Comparison of ENCODE assay signal across 8 mouse cellular contexts in the genomic region with DNA sequence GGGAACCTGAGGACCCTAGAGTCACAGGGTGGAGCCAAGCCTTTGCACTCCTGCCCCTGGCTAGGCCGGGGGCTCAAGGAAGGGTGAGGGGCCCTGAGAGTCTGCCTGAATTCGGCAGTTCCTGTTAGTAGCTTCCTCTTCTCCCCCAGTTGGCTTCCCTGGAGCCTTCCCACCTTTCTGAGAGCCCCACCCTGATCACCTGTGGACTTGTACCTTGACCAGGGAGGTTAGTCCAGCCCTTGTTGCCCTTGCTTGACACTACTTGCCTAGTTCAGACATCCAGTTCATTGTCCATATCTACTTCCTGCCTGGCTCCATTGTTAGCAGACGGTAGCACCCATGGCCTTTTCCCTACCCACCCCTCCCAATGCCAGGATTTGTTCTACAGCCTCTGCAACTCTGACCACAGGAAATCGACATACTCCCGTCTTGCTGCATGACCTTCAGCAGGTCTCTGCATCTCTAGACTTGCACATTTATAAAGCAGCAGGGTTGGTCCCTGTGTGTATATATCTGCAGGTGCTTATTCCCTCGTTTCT. TPM values are rescaled to one million over a fixed set of nuclear protein-coding genes. Genes with fewer than 3 reads are reported as not detected.
A peak's percentile ranks its signal among the peaks of the same experiment; 100 is the strongest.
DNase-seq lines count a peak whose midpoint lies in the region; ATAC-seq and TF ChIP-seq lines count a peak whose summit lies in the region.

No protein-coding gene starts in this region.

- no peak for ATAC-seq in heart, embryonic 14.5 days (ENCODE audit: insufficient number of reproducible peaks, insufficient read depth, low FRiP score, low read depth)
- ATAC-seq in forebrain, embryonic 16.5 days, result no peak
- ATAC-seq in liver, embryonic 15.5 days (ENCODE audit: insufficient read depth), result no peak
- ATAC-seq in granulocyte monocyte progenitor cell, adult 5-6 weeks (replicated peaks; ENCODE audit: poor library complexity, severe bottlenecking), result no peak

- peak overlapping the region; percentile 97 for H3K4me2 ChIP-seq in heart, embryonic 14.5 days (ENCODE audit: low read length)
- peak overlapping the region; percentile 85; the same call in 1 of the 2 replicates for H3K4me2 ChIP-seq in forebrain, embryonic 16.5 days (ENCODE audit: low read length)
- H3K4me2 ChIP-seq in liver, embryonic 15.5 days, result peak overlapping the region; percentile 89

- no peak for TF ChIP-seq POLR2A in ES-Bruce4 (IDR thresholded peaks at IDR 0.05; ENCODE audit: insufficient read depth, low read length)

- peaks cover 47% of the 10 kb centered on the region for H3K36me3 ChIP-seq in heart, embryonic 14.5 days (ENCODE audit: control insufficient read depth, insufficient read depth, low read length)
- H3K36me3 ChIP-seq in ES-Bruce4 (ENCODE audit: control insufficient read depth, insufficient read depth, low read length, poor library complexity, severe bottlenecking), result peaks cover 17% of the 10 kb centered on the region
- H3K36me3 ChIP-seq in forebrain, embryonic 16.5 days (ENCODE audit: control insufficient read depth, insufficient read depth), result peaks cover 6% of the 10 kb centered on the region; the same call in 1 of the 2 replicates
- H3K36me3 ChIP-seq in liver, embryonic 15.5 days (replicated peaks), result peaks cover 34% of the 10 kb centered on the region

- intact Hi-C loops in heart, postnatal 14 days (cut with DNase I), result loop anchor here (2.0 kb wide), 1 partner anchor 13 kb away; no protein-coding TSS in a partner anchor

- H3K27me3 ChIP-seq in heart, embryonic 14.5 days (ENCODE audit: control insufficient read depth, insufficient read depth, low read length), result no peaks in the 10 kb centered on the region
- H3K27me3 ChIP-seq in ES-Bruce4 (ENCODE audit: control insufficient read depth, insufficient read depth, low read length, poor library complexity, severe bottlenecking), result no peaks in the 10 kb centered on the region
- no peaks in the 10 kb centered on the region for H3K27me3 ChIP-seq in forebrain, embryonic 16.5 days (replicated peaks; ENCODE audit: control insufficient read depth, insufficient read depth, low read length)
- H3K27me3 ChIP-seq in liver, embryonic 15.5 days, result no peaks in the 10 kb centered on the region

- no peak for DNase-seq in heart, postnatal 14 days
- DNase-seq in adrenal gland, adult 2 months, result no peak
- no peak for DNase-seq in urinary bladder, adult 2 months (ENCODE audit: low spot score)

- no peak overlapping the region for H3K4me3 ChIP-seq in heart, embryonic 14.5 days (ENCODE audit: control insufficient read depth in 1 of 2, insufficient read depth in 1 of 2, low read depth in 1 of 2, low read length in 2 of 2)
- no peak overlapping the region for H3K4me3 ChIP-seq in ES-Bruce4 (ENCODE audit: low read depth, low read length)
- H3K4me3 ChIP-seq in forebrain, embryonic 16.5 days (replicated peaks; ENCODE audit: low read length), result peak overlapping the region; percentile 88; the same call in 1 of the 2 replicates
- no peak overlapping the region for H3K4me3 ChIP-seq in liver, embryonic 15.5 days (replicated peaks)

- no peak for TF ChIP-seq EP300 in ES-Bruce4 (IDR thresholded peaks at IDR 0.05; ENCODE audit: insufficient read depth, low read depth, low read length)

- 56% methylated on average over 6 of the region's 6 CpGs for WGBS in heart, embryonic 14.5 days
- 70% methylated on average over 6 of the region's 6 CpGs for WGBS in forebrain, embryonic 16.5 days
- 32% methylated on average over 6 of the region's 6 CpGs for WGBS in liver, embryonic 15.5 days (ENCODE audit: insufficient replicate concordance)

- peak overlapping the region; percentile 29 to 95 for H3K27ac ChIP-seq in heart, embryonic 14.5 days (replicated peaks in 1 of 2; ENCODE audit: control insufficient read depth in 1 of 2, insufficient read depth in 1 of 2, low read depth in 2 of 2, low read length in 2 of 2)
- H3K27ac ChIP-seq in ES-Bruce4 (ENCODE audit: insufficient read depth, low read length), result peak overlapping the region; percentile 3; the same call in 1 of the 2 replicates
- peak overlapping the region; percentile 84 for H3K27ac ChIP-seq in forebrain, embryonic 16.5 days (ENCODE audit: low read length)
- H3K27ac ChIP-seq in liver, embryonic 15.5 days (replicated peaks), result 0 out of 2 replicates have a peak overlapping the region, but pooled peaks have one; percentile 84

- H3K9ac ChIP-seq in heart, embryonic 14.5 days (ENCODE audit: low read length), result peak overlapping the region; percentile 94; the same call in 1 of the 2 replicates
- no peak overlapping the region for H3K9ac ChIP-seq in ES-Bruce4 (ENCODE audit: low read depth, poor library complexity, severe bottlenecking)
- no peak overlapping the region for H3K9ac ChIP-seq in forebrain, embryonic 16.5 days (replicated peaks; ENCODE audit: low read depth, low read length)
- H3K9ac ChIP-seq in liver, embryonic 15.5 days, result no peak overlapping the region

- TF ChIP-seq CTCF in ES-Bruce4 (IDR thresholded peaks at IDR 0.05; ENCODE audit: low read depth, low read length), result no peak

- H3K4me1 ChIP-seq in heart, embryonic 14.5 days (ENCODE audit: control insufficient read depth in 2 of 2, insufficient read depth in 2 of 2, low read length in 2 of 2), result peaks cover 18 to 31% of the 10 kb centered on the region in 2 experiments
- H3K4me1 ChIP-seq in ES-Bruce4 (ENCODE audit: control insufficient read depth, insufficient read depth, low read length), result peaks cover 4% of the 10 kb centered on the region
- peaks cover 36% of the 10 kb centered on the region for H3K4me1 ChIP-seq in forebrain, embryonic 16.5 days (replicated peaks; ENCODE audit: control insufficient read depth, insufficient read depth, low read length)
- peaks cover 67% of the 10 kb centered on the region for H3K4me1 ChIP-seq in liver, embryonic 15.5 days (replicated peaks)

- H3K9me3 ChIP-seq in heart, embryonic 14.5 days (ENCODE audit: control insufficient read depth, low read length), result no peaks in the 10 kb centered on the region
- no peaks in the 10 kb centered on the region for H3K9me3 ChIP-seq in ES-Bruce4 (replicated peaks; ENCODE audit: control insufficient read depth, insufficient read depth, low read length, poor library complexity, severe bottlenecking)
- no peaks in the 10 kb centered on the region for H3K9me3 ChIP-seq in forebrain, embryonic 16.5 days (ENCODE audit: control insufficient read depth, low read length)
- no peaks in the 10 kb centered on the region for H3K9me3 ChIP-seq in liver, embryonic 15.5 days (replicated peaks)

RNA-seq across cellular contexts. Expression of a gene that starts 2.2 kb away (rescaled TPM):
- 51.7 and 57.3 TPM in 2 replicates for polyA plus RNA-seq in heart, embryonic 14.5 days (2014; fragmentation: Nextera tagmentation; extraction: Ambion mirVana)
- 10 to 100 TPM; 69.8 to 77.4 TPM for total RNA-seq in heart, postnatal 14 days (2021)
- polyA plus RNA-seq in ES-Bruce4 (2011; ENCODE audit: insufficient read depth, insufficient read length, low read depth, missing spikeins), result 102 and 121 TPM in 2 replicates
- 98.2 and 100.0 TPM in 2 replicates for polyA plus RNA-seq in forebrain, embryonic 16.5 days (2015; fragmentation: Nextera tagmentation; extraction: Ambion mirVana)
- polyA plus RNA-seq in liver, embryonic 15.5 days (2015; fragmentation: Nextera tagmentation; extraction: Ambion mirVana), result 20.0 and 23.5 TPM in 2 replicates
- total RNA-seq in granulocyte monocyte progenitor cell, adult 5-6 weeks (2014; fragmentation: Nextera tagmentation), result 90.7 and 111 TPM in 2 replicates
- 52.5 and 53.0 TPM in 2 replicates for total RNA-seq in granulocyte monocyte progenitor cell, adult 5-6 weeks (2017)
- total RNA-seq in adrenal gland, adult 2 months (2021), result 100 to 1,000 TPM; 139 to 169 TPM
- 242 and 299 TPM in 2 replicates for polyA plus RNA-seq in adrenal gland, adult 2 months (2012; rRNA removed)
- 214 TPM in 2 replicates for polyA plus RNA-seq in urinary bladder, adult 2 months (2012; rRNA removed)

RNA-seq across cellular contexts. Expression of a gene that starts 4.5 kb away (rescaled TPM):
- polyA plus RNA-seq in heart, embryonic 14.5 days (2014; fragmentation: Nextera tagmentation; extraction: Ambion mirVana), result 0.67 and 2.7 TPM in 2 replicates
- total RNA-seq in heart, postnatal 14 days (2021), result 1 to 10 TPM; 3.1 to 3.8 TPM
- 1.8 and 3.6 TPM in 2 replicates for polyA plus RNA-seq in ES-Bruce4 (2011; ENCODE audit: insufficient read depth, insufficient read length, low read depth, missing spikeins)
- polyA plus RNA-seq in forebrain, embryonic 16.5 days (2015; fragmentation: Nextera tagmentation; extraction: Ambion mirVana), result 1.3 and 2.6 TPM in 2 replicates
- polyA plus RNA-seq in liver, embryonic 15.5 days (2015; fragmentation: Nextera tagmentation; extraction: Ambion mirVana), result 0.74 and 0.84 TPM in 2 replicates
- total RNA-seq in granulocyte monocyte progenitor cell, adult 5-6 weeks (2014; fragmentation: Nextera tagmentation), result 13.0 and 27.7 TPM in 2 replicates
- total RNA-seq in granulocyte monocyte progenitor cell, adult 5-6 weeks (2017), result 3.6 and 11.3 TPM in 2 replicates
- total RNA-seq in adrenal gland, adult 2 months (2021), result 1 to 10 TPM; 2.4 TPM
- polyA plus RNA-seq in adrenal gland, adult 2 months (2012; rRNA removed), result 10.2 and 10.3 TPM in 2 replicates
- 15.7 and 28.5 TPM in 2 replicates for polyA plus RNA-seq in urinary bladder, adult 2 months (2012; rRNA removed)

RNA-seq across cellular contexts. Expression of a gene that starts 15.2 kb away (rescaled TPM):
- polyA plus RNA-seq in heart, embryonic 14.5 days (2014; fragmentation: Nextera tagmentation; extraction: Ambion mirVana), result 102 and 121 TPM in 2 replicates
- 10 to 100 TPM; 62.9 to 77.1 TPM for total RNA-seq in heart, postnatal 14 days (2021)
- polyA plus RNA-seq in ES-Bruce4 (2011; ENCODE audit: insufficient read depth, insufficient read length, low read depth, missing spikeins), result 56.8 and 62.1 TPM in 2 replicates
- polyA plus RNA-seq in forebrain, embryonic 16.5 days (2015; fragmentation: Nextera tagmentation; extraction: Ambion mirVana), result 199 and 202 TPM in 2 replicates
- 103 and 119 TPM in 2 replicates for polyA plus RNA-seq in liver, embryonic 15.5 days (2015; fragmentation: Nextera tagmentation; extraction: Ambion mirVana)
- 29.6 and 42.6 TPM in 2 replicates for total RNA-seq in granulocyte monocyte progenitor cell, adult 5-6 weeks (2014; fragmentation: Nextera tagmentation)
- total RNA-seq in granulocyte monocyte progenitor cell, adult 5-6 weeks (2017), result 16.2 and 17.4 TPM in 2 replicates
- total RNA-seq in adrenal gland, adult 2 months (2021), result 100 to 1,000 TPM in 1 of 2 experiments, 10 to 100 TPM in 1; 92.8 to 136 TPM
- polyA plus RNA-seq in adrenal gland, adult 2 months (2012; rRNA removed), result 970 and 1,207 TPM in 2 replicates
- 188 and 213 TPM in 2 replicates for polyA plus RNA-seq in urinary bladder, adult 2 months (2012; rRNA removed)

RNA-seq across cellular contexts. Expression of a gene that starts 19.7 kb away (rescaled TPM):
- 0.26 TPM in 1 of 2 replicates, not detected in the other for polyA plus RNA-seq in heart, embryonic 14.5 days (2014; fragmentation: Nextera tagmentation; extraction: Ambion mirVana)
- total RNA-seq in heart, postnatal 14 days (2021), result under 1 TPM; 0.44 to 0.62 TPM
- 1.7 TPM in 2 replicates for polyA plus RNA-seq in ES-Bruce4 (2011; ENCODE audit: insufficient read depth, insufficient read length, low read depth, missing spikeins)
- polyA plus RNA-seq in forebrain, embryonic 16.5 days (2015; fragmentation: Nextera tagmentation; extraction: Ambion mirVana), result 0.73 and 0.86 TPM in 2 replicates
- polyA plus RNA-seq in liver, embryonic 15.5 days (2015; fragmentation: Nextera tagmentation; extraction: Ambion mirVana), result 0.50 and 0.79 TPM in 2 replicates
- 0.58 TPM in 1 of 2 replicates, not detected in the other for total RNA-seq in granulocyte monocyte progenitor cell, adult 5-6 weeks (2014; fragmentation: Nextera tagmentation)
- not detected in 2 replicates for total RNA-seq in granulocyte monocyte progenitor cell, adult 5-6 weeks (2017)
- total RNA-seq in adrenal gland, adult 2 months (2021), result under 1 TPM; 0.31 to 0.75 TPM
- 3.4 and 3.7 TPM in 2 replicates for polyA plus RNA-seq in adrenal gland, adult 2 months (2012; rRNA removed)
- 1.3 and 1.4 TPM in 2 replicates for polyA plus RNA-seq in urinary bladder, adult 2 months (2012; rRNA removed)

RNA-seq across cellular contexts. Expression of a gene that starts 30.7 kb away (rescaled TPM):
- 132 and 146 TPM in 2 replicates for polyA plus RNA-seq in heart, embryonic 14.5 days (2014; fragmentation: Nextera tagmentation; extraction: Ambion mirVana)
- total RNA-seq in heart, postnatal 14 days (2021), result 10 to 100 TPM; 38.8 to 49.6 TPM
- 111 and 127 TPM in 2 replicates for polyA plus RNA-seq in ES-Bruce4 (2011; ENCODE audit: insufficient read depth, insufficient read length, low read depth, missing spikeins)
- 196 and 202 TPM in 2 replicates for polyA plus RNA-seq in forebrain, embryonic 16.5 days (2015; fragmentation: Nextera tagmentation; extraction: Ambion mirVana)
- polyA plus RNA-seq in liver, embryonic 15.5 days (2015; fragmentation: Nextera tagmentation; extraction: Ambion mirVana), result 107 and 113 TPM in 2 replicates
- total RNA-seq in granulocyte monocyte progenitor cell, adult 5-6 weeks (2014; fragmentation: Nextera tagmentation), result 160 and 219 TPM in 2 replicates
- total RNA-seq in granulocyte monocyte progenitor cell, adult 5-6 weeks (2017), result 131 and 137 TPM in 2 replicates
- 10 to 100 TPM; 77.4 to 86.0 TPM for total RNA-seq in adrenal gland, adult 2 months (2021)
- 89.8 and 92.4 TPM in 2 replicates for polyA plus RNA-seq in adrenal gland, adult 2 months (2012; rRNA removed)
- polyA plus RNA-seq in urinary bladder, adult 2 months (2012; rRNA removed), result 106 and 121 TPM in 2 replicates

Comparison
In these comparisons a context has a peak if more than half of its experiments do, and no peak if none do; other contexts are left out.
1. H3K27ac ChIP-seq: peak in every context shown above with its lines; median percentile 84 in forebrain, embryonic 16.5 days; 84 in liver, embryonic 15.5 days; 62 in heart, embryonic 14.5 days; 3 in ES-Bruce4.